Mouse (Mus musculus) heart, embryonic 14.5 days (tissue): ENCODE data around the gene Ric8b. TPM values are rescaled to one million over a fixed set of nuclear protein-coding genes. Genes with fewer than 3 reads are reported as not detected.

Experiments used
- ATAC-seq: fragments of 200-750 bp; cut with Nextera tagmentation; 2 replicates; pipeline ENCODE4 v1.8.0; 2017; ENCODE audit warnings: low read depth, moderate TSS enrichment; ENCODE audit not compliant: insufficient number of reproducible peaks, insufficient read depth, low FRiP score
- H3K27ac ChIP-seq, 2 experiments: fragments of 200-500 bp in 1 of 2; fragments of 300-500 bp in 1 of 2; sonication (generic) in 1 of 2; replicated peaks in 1 of 2; 2 replicates each; pipeline ENCODE4 v1.5.1; 2012 to 2014; ENCODE audit warnings: low read depth in 2 of 2, low read length in 2 of 2, control low read depth in 1 of 2, mild to moderate bottlenecking in 1 of 2, mixed read lengths in 1 of 2; ENCODE audit not compliant: control insufficient read depth in 1 of 2, insufficient read depth in 1 of 2
- H3K27me3 ChIP-seq: fragments of 300-500 bp; sonication (generic); 2 replicates; pipeline ENCODE4 v1.6.1; 2014; ENCODE audit warnings: mild to moderate bottlenecking, low read length, control low read depth; ENCODE audit not compliant: control insufficient read depth, insufficient read depth
- H3K36me3 ChIP-seq: fragments of 300-500 bp; sonication (generic); 2 replicates; pipeline ENCODE4 v1.6.1; 2014; ENCODE audit warnings: mild to moderate bottlenecking, control low read depth, low read length, mixed read lengths; ENCODE audit not compliant: control insufficient read depth, insufficient read depth
- H3K4me1 ChIP-seq, 2 experiments: fragments of 200-500 bp in 1 of 2; fragments of 300-500 bp in 1 of 2; sonication (generic) in 1 of 2; 2 replicates each; pipeline ENCODE4 v1.6.1; 2012 to 2014; ENCODE audit warnings: low read length in 2 of 2, control low read depth in 1 of 2, mixed read lengths in 1 of 2; ENCODE audit not compliant: control insufficient read depth in 2 of 2, insufficient read depth in 2 of 2
- H3K4me2 ChIP-seq: fragments of 300-500 bp; sonication (generic); 2 replicates; pipeline ENCODE4 v1.6.1; 2014; ENCODE audit warnings: mild to moderate bottlenecking, low read length
- H3K4me3 ChIP-seq, 2 experiments: fragments of 200-500 bp in 1 of 2; fragments of 300-500 bp in 1 of 2; sonication (generic) in 1 of 2; 2 replicates each; pipeline ENCODE4 v1.5.1; 2012 to 2014; ENCODE audit warnings: low read length in 2 of 2, mild to moderate bottlenecking in 2 of 2, control low read depth in 1 of 2, low read depth in 1 of 2, moderate library complexity in 1 of 2; ENCODE audit not compliant: control insufficient read depth in 1 of 2, insufficient read depth in 1 of 2
- H3K9ac ChIP-seq: fragments of 300-500 bp; sonication (generic); 2 replicates; pipeline ENCODE4 v1.6.1; 2014; ENCODE audit warnings: mild to moderate bottlenecking, low read length
- H3K9me3 ChIP-seq: fragments of 300-500 bp; sonication (generic); 2 replicates; pipeline ENCODE4 v1.6.1; 2016; ENCODE audit warnings: low read length, control low read depth; ENCODE audit not compliant: control insufficient read depth
- WGBS: fragments of 180-500 bp; shearing (Covaris S2); extraction: QIAGEN DNeasy Blood & Tissue Kit; methylation state at CpG from one replicate; pipeline ENCODE4 v1.1.7; 2014; 5-methylcytosine and 5-hydroxymethylcytosine counted together
- polyA plus RNA-seq: library from polyadenylated mRNA; unstranded; fragments of >200 nt; fragmentation: Nextera tagmentation; extraction: Ambion mirVana; gene quantifications from 2 replicates; pipeline ENCODE4 v1.2.1, GENCODE M21; 2014

The Ric8b gene
- polyA plus RNA-seq, 1 experiment from 2014 or later: 17.2 TPM

DNA sequence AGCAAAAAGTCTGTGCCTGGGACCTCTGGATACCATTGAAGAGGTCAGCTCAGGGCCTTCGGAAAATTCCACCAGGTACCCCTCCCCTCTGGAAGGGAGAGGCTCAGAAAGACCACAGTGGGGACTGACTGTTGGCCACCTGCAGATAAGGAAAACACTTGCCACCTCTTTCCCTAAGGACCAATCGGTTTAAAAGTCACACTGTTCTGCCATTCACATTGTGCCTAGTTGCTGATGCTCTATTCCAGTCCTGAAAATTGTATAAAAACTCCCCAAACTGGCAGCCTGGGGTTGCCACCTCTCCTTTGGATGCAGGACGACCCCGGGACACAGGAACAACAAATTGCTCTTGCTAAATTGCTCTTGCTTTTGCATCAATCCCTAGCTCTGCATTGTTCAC is 135.0 kb downstream of the Ric8b start:
- Histone ChIP-seq H3K9ac (no peak overlapping the region), H3K36me3 (no peaks in the 10 kb centered on the region), H3K27me3 (no peaks in the 10 kb centered on the region), H3K4me2 (no peak overlapping the region), H3K9me3 (no peaks in the 10 kb centered on the region), H3K27ac (no peak overlapping the region), H3K4me3 (no peak overlapping the region), H3K4me1 (no peaks in the 10 kb centered on the region)
- WGBS: 30% methylated on average over 4 of the region's 4 CpGs
- no peak for ATAC-seq

DNA sequence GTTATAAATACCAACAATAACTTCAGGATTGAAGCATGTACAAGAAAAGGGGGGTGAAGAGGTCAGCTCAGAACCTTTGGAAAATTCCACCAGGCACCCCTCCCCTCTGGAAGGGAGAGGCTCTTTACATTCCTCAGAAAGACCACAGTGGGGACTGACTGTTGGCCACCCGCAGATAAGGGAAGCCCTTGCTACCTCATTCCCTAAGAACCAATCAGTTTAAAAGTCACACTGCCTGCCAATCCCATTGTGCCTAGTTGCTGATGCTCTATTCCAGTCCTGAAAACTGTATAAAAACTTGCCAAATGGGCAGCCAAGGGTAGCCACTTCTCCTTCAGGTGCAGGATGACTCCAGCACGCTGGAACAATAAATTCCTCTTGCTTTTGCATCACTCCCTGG is 137.5 kb downstream of the Ric8b start:
- no peak overlapping the region for H3K4me3 ChIP-seq
- WGBS: 85% methylated on average over 2 of the region's 2 CpGs
- H3K4me1 ChIP-seq: no peaks in the 10 kb centered on the region
- no peaks in the 10 kb centered on the region for H3K9me3 ChIP-seq
- H3K27ac ChIP-seq: no peak overlapping the region
- no peaks in the 10 kb centered on the region for H3K36me3 ChIP-seq
- ATAC-seq: no peak
- H3K27me3 ChIP-seq: no peaks in the 10 kb centered on the region
- no peak overlapping the region for H3K9ac ChIP-seq
- no peak overlapping the region for H3K4me2 ChIP-seq

Other genes starting within 250 kb of the Ric8b start
- not detected in 2 replicates for gene Rfx4, start 161.6 kb upstream of the Ric8b start, polyA plus RNA-seq
- 1.6 and 1.9 TPM in 2 replicates for gene Fhl4, start 184.9 kb downstream of the Ric8b start, polyA plus RNA-seq
- gene Tmem263, start 185.0 kb downstream of the Ric8b start, polyA plus RNA-seq: 50.1 and 52.9 TPM in 2 replicates
- 13.8 and 16.1 TPM in 2 replicates for gene Mterf2, start 210.4 kb downstream of the Ric8b start, polyA plus RNA-seq